Mouse (Mus musculus): ENCODE measurements at regions not wholly inside any gene's neighbourhood (a gene's known extent, or its start where the extent isn't known, plus 50 kb on each side); places are given as distances from the start of the nearest gene placed in this dataset.

- Histone ChIP-seq H3K4me3 (no peak overlapping the region), H3K27me3 (peaks cover 18% of the 10 kb centered on the region), H3K9ac (no peak overlapping the region), H3K9me3 (no peaks in the 10 kb centered on the region), H3K36me3 (no peaks in the 10 kb centered on the region), H3K4me2 (replicated peaks) (no peak overlapping the region), H3K27ac (no peak overlapping the region), H3K4me1 (peaks cover 37% of the 10 kb centered on the region)
- 0 out of 2 replicates have a peak, but pooled peaks have one; percentile 45 for ATAC-seq (ENCODE audit: low FRiP score, low read depth)
- 8% methylated on average over 3 of the region's 3 CpGs for WGBS
These were observed 128.7 kb upstream of the Prkg2 start for GRCm38 (mm10) chr5:99165807-99166360.

DNA sequence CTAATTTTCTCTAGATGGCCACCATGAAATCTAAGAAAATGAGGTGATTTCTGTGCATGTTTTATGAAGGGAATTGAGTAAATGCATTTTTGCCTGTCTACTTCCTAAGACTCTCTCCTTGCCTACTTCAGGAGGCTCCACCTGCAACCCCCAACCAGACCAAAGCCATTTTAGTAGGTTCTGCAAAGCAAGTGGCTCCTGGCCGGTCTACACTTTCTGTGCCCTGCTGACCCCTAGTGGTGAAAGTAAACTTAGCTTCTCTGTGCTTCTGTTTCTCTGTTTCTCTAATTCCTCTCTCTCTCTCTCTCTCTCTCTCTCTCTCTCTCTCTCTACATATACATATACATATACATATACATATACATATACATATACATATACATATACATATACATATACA lies 120.8 kb upstream of the Prkg2 start:
- Histone ChIP-seq H3K27me3 (peaks cover 27% of the 10 kb centered on the region), H3K9ac (no peak overlapping the region), H3K4me3 (no peak overlapping the region), H3K9me3 (no peaks in the 10 kb centered on the region), H3K36me3 (no peaks in the 10 kb centered on the region), H3K4me2 (replicated peaks) (no peak overlapping the region), H3K4me1 (peaks cover 11% of the 10 kb centered on the region; the same call in 1 of the 2 replicates), H3K27ac (no peak overlapping the region)
- ATAC-seq (ENCODE audit: low FRiP score, low read depth) = no peak
- WGBS = 15% methylated on average over 1 of the region's 1 CpGs

- peak; percentile 78 for ATAC-seq (ENCODE audit: low FRiP score, low read depth)
- no peak overlapping the region for H3K4me3 ChIP-seq
- no peaks in the 10 kb centered on the region for H3K9me3 ChIP-seq
- H3K4me1 ChIP-seq = peaks cover 9% of the 10 kb centered on the region; the same call in 1 of the 2 replicates
- WGBS = 26% methylated on average over 2 of the region's 2 CpGs
- H3K4me2 ChIP-seq (replicated peaks) = no peak overlapping the region
- no peak overlapping the region for H3K27ac ChIP-seq
- H3K36me3 ChIP-seq = no peaks in the 10 kb centered on the region
- H3K9ac ChIP-seq = no peak overlapping the region
- H3K27me3 ChIP-seq = peaks cover 15% of the 10 kb centered on the region
These were observed 116.2 kb upstream of the Prkg2 start for GRCm38 (mm10) chr5:99153269-99153850.

GRCm38 (mm10) chr5:99152299-99152698 lies 115.1 kb upstream of the Prkg2 start:
- no peak overlapping the region for H3K27ac ChIP-seq
- ATAC-seq (ENCODE audit: low FRiP score, low read depth) = no peak
- no peak overlapping the region for H3K4me3 ChIP-seq
- H3K4me2 ChIP-seq (replicated peaks) = no peak overlapping the region
- 79% methylated on average over 4 of the region's 4 CpGs for WGBS
- no peaks in the 10 kb centered on the region for H3K9me3 ChIP-seq
- peaks cover 13% of the 10 kb centered on the region; the same call in 1 of the 2 replicates for H3K27me3 ChIP-seq
- no peak overlapping the region for H3K9ac ChIP-seq
- peaks cover 9% of the 10 kb centered on the region; the same call in 1 of the 2 replicates for H3K4me1 ChIP-seq
- H3K36me3 ChIP-seq = no peaks in the 10 kb centered on the region

GRCm38 (mm10) chr5:99149904-99150303 lies 112.8 kb upstream of the Prkg2 start:
- H3K4me2 ChIP-seq (replicated peaks) = no peak overlapping the region
- no peaks in the 10 kb centered on the region for H3K36me3 ChIP-seq
- no peak overlapping the region for H3K9ac ChIP-seq
- no peak overlapping the region for H3K27ac ChIP-seq
- ATAC-seq (ENCODE audit: low FRiP score, low read depth) = no peak
- peaks cover 9% of the 10 kb centered on the region; the same call in 1 of the 2 replicates for H3K4me1 ChIP-seq
- no peaks in the 10 kb centered on the region for H3K27me3 ChIP-seq
- H3K4me3 ChIP-seq = no peak overlapping the region
- WGBS = 45% methylated on average over 1 of the region's 1 CpGs
- no peaks in the 10 kb centered on the region for H3K9me3 ChIP-seq

GRCm38 (mm10) chr5:99132670-99133069 lies 95.5 kb upstream of the Prkg2 start:
- WGBS = 70% methylated on average over 2 of the region's 2 CpGs

DNA sequence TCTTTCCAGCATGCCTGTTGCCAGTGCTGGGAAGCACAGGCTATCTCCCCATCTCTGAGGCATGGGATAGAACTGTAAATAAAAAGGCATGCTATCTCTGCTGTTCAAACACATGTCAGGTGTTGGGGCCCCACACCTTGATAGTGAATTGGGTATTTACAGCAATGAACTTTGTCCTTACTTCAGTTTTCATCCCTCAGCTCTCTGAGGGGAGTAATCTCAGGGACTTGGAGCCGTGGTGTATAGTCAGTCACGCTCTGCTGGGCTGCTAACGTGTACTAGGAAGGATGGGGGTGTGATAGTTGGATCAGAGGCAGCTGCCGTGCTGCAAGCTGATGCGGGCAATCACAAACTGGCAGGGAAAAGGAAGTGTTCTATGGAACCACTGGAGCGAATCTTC lies 91.5 kb upstream of the Prkg2 start:
- Histone ChIP-seq H3K9ac (no peak overlapping the region), H3K4me3 (no peak overlapping the region), H3K27ac (no peak overlapping the region), H3K4me1 (no peaks in the 10 kb centered on the region), H3K9me3 (no peaks in the 10 kb centered on the region), H3K36me3 (no peaks in the 10 kb centered on the region), H3K27me3 (no peaks in the 10 kb centered on the region), H3K4me2 (replicated peaks) (no peak overlapping the region)
- ATAC-seq (ENCODE audit: low FRiP score, low read depth) = no peak
- 68% methylated on average over 6 of the region's 6 CpGs for WGBS

More at GRCm38 (mm10) chr5:99132670-99133069, 95.5 kb upstream of the Prkg2 start:
- Histone ChIP-seq H3K9ac (no peak overlapping the region), H3K27ac (no peak overlapping the region), H3K27me3 (no peaks in the 10 kb centered on the region), H3K4me1 (no peaks in the 10 kb centered on the region), H3K4me3 (no peak overlapping the region), H3K4me2 (replicated peaks) (no peak overlapping the region), H3K36me3 (no peaks in the 10 kb centered on the region), H3K9me3 (no peaks in the 10 kb centered on the region)
- no peak for ATAC-seq (ENCODE audit: low FRiP score, low read depth)

GRCm38 (mm10) chr5:99125418-99125817 lies 88.3 kb upstream of the Prkg2 start:
- Histone ChIP-seq H3K36me3 (no peaks in the 10 kb centered on the region), H3K27ac (no peak overlapping the region), H3K4me1 (no peaks in the 10 kb centered on the region), H3K27me3 (no peaks in the 10 kb centered on the region), H3K4me3 (no peak overlapping the region), H3K9ac (no peak overlapping the region), H3K9me3 (no peaks in the 10 kb centered on the region), H3K4me2 (replicated peaks) (no peak overlapping the region)
- no peak for ATAC-seq (ENCODE audit: low FRiP score, low read depth)
- WGBS = 85% methylated on average over 3 of the region's 3 CpGs

GRCm38 (mm10) chr5:99111755-99112154 lies 74.6 kb upstream of the Prkg2 start:
- Histone ChIP-seq H3K27me3 (no peaks in the 10 kb centered on the region), H3K4me3 (no peak overlapping the region), H3K4me2 (replicated peaks) (no peak overlapping the region), H3K4me1 (no peaks in the 10 kb centered on the region), H3K36me3 (no peaks in the 10 kb centered on the region), H3K9me3 (no peaks in the 10 kb centered on the region), H3K9ac (no peak overlapping the region), H3K27ac (no peak overlapping the region)
- WGBS = 72% methylated on average over 4 of the region's 4 CpGs
- no peak for ATAC-seq (ENCODE audit: low FRiP score, low read depth)

DNA sequence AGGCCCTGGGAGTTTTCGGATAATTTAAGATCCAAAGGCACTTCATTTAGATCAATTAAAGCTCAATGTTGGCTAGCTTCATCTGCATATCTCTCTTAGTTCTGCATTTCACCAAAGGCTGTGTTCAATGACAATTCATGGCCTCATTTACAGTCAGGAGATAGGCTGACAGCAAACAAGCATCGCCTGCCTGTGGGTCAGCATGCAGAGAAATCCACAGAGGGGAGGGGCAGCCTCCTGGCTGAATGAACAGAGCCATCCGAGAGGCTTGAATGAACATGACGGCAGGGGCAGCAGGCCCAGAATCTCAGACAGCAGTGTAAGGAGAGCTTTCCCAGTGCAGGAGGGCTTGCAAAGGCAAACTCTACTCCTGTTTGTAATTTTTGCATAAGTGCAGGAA lies 74.1 kb upstream of the Prkg2 start:
- H3K36me3 ChIP-seq = no peaks in the 10 kb centered on the region
- H3K9me3 ChIP-seq = no peaks in the 10 kb centered on the region
- no peaks in the 10 kb centered on the region for H3K4me1 ChIP-seq
- no peak overlapping the region for H3K4me3 ChIP-seq
- no peak overlapping the region for H3K4me2 ChIP-seq (replicated peaks)
- WGBS = 50% methylated on average over 4 of the region's 4 CpGs
- H3K27me3 ChIP-seq = no peaks in the 10 kb centered on the region
- no peak overlapping the region for H3K9ac ChIP-seq
- no peak overlapping the region for H3K27ac ChIP-seq
- ATAC-seq (ENCODE audit: low FRiP score, low read depth) = no peak

GRCm38 (mm10) chr5:99099727-99100116 lies 62.6 kb upstream of the Prkg2 start:
- Histone ChIP-seq H3K27me3 (no peaks in the 10 kb centered on the region), H3K27ac (no peak overlapping the region), H3K9me3 (no peaks in the 10 kb centered on the region), H3K9ac (no peak overlapping the region), H3K4me2 (replicated peaks) (no peak overlapping the region), H3K36me3 (no peaks in the 10 kb centered on the region), H3K4me3 (no peak overlapping the region), H3K4me1 (no peaks in the 10 kb centered on the region)
- ATAC-seq (ENCODE audit: low FRiP score, low read depth) = no peak
- WGBS = 82% methylated on average over 6 of the region's 6 CpGs

DNA sequence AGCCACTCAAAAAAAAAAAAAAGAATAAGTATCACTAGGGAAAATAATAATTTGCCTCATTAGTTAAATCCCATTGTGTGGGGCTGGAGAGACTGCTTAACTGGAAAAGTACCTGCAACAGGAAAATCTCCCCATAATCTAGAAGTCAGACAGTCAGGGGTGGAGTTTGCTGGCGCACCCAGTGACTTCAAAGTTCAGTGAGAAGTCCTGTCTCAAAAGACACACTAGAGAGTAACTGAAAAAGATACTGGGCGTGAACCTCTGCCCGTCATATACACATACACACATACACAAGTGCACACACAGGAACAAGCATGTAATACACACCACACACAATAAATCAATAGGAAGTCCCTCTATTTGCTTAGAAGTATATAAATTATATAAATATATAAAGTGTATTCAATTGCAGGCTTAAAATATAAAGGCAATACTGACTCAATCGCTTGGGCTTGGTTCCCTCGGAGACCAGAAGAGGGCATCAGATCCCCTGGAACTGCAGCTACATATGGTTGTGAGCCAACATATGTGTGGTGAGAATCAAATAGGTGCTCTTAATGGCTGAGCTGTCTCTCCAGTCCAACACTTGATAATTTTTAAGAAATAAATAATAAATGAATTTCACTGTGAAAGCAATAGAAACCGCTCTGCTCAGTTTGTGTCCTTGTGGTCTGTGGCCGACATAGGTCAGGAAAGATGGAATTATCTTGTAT lies 62.0 kb upstream of the Prkg2 start:
- no peaks in the 10 kb centered on the region for H3K4me1 ChIP-seq
- no peak overlapping the region for H3K27ac ChIP-seq
- H3K4me3 ChIP-seq = no peak overlapping the region
- 91% methylated on average over 7 of the region's 7 CpGs for WGBS
- H3K9me3 ChIP-seq = no peaks in the 10 kb centered on the region
- H3K9ac ChIP-seq = no peak overlapping the region
- ATAC-seq (ENCODE audit: low FRiP score, low read depth) = no peak
- H3K4me2 ChIP-seq (replicated peaks) = no peak overlapping the region
- no peaks in the 10 kb centered on the region for H3K36me3 ChIP-seq
- H3K27me3 ChIP-seq = no peaks in the 10 kb centered on the region
